Mouse (Mus musculus): Measurements from ENCODE around the gene Asnsd1. TPM values are rescaled to one million over a fixed set of nuclear protein-coding genes. Genes with fewer than 3 reads are reported as not detected.
"Not testable (repeated sequence)": the region's sequence is repeated elsewhere in the genome, so short reads cannot be mapped to it uniquely, and the experiment has no call there.

Gene Asnsd1
- 10 to 100 TPM; 52.9 to 55.4 TPM for total RNA-seq (2021)

- intact Hi-C loops (cut with DNase I): loop anchor here (1.0 to 5.0 kb wide), 2 partner anchors 40 to 299 kb away; partner anchors contain the start of gene Osgepl1
- peak; percentile 97 for DNase-seq (ENCODE audit: low spot score)
These were observed at the start of gene Asnsd1, which contains the start of the genes Asdurf and Gm28551 for GRCm38 (mm10) chr1:53352327-53353261. Gene Asnsd1, minus strand, starts transcription at chr1:53352752. Gene Asdurf, minus strand, starts transcription at chr1:53352619. Gene Gm28551, minus strand, starts transcription at chr1:53352667.

- intact Hi-C loops (cut with DNase I): not testable (repeated sequence)
- DNase-seq (ENCODE audit: low spot score): peak; percentile 2
These were observed 41.6 kb upstream of the Asnsd1 start for GRCm38 (mm10) chr1:53393936-53394760.

DNA sequence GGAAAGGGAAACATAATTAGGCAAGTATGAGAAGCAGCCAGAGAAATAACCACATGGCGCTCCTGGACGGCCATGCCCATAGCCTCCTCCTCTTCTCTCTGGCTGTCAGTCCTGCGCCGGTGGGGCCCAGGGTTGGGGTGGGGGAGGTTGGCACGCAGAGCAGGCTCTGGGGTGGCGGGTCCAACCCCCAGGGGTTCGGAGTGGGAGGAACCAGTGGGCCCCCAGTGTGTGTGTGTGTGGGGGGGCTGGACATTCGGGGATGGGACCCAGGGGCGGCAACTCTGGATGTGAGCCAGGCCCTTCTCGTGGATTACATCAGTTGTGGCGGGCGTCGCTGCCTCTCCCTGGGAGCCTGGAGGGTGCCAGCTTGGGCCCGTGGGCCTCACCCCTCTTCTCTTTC, 36.2 kb upstream of the Asnsd1 start:
- intact Hi-C loops (cut with DNase I): no loop called here

GRCm38 (mm10) chr1:53384085-53384688, 31.6 kb upstream of the Asnsd1 start:
- intact Hi-C loops (cut with DNase I): no loop called here
- DNase-seq (ENCODE audit: low spot score): no peak

More for the DNA sequence above, 36.2 kb upstream of the Asnsd1 start:
- DNase-seq (ENCODE audit: low spot score): no peak

GRCm38 (mm10) chr1:53377731-53378130, 25.2 kb upstream of the Asnsd1 start:
- DNase-seq (ENCODE audit: low spot score): no peak
- intact Hi-C loops (cut with DNase I): no loop called here

DNA sequence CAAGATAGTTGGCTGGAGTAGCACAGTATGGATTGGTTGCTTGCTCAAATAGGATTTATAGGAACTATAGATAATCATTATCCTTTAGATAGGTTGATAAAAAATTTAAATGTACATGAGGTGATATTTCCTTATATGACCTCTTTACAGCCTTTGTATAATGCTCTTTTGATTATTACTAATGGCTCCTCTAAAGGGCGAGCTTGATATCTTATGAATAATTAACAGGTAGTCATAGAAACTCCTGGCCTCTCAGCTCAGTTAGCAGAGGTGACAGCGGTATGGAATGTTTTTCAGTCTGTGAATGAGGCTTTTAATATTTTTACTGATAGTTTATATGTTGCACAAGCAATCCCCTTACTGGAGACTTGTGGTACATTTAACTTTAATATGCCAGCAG, 23.4 kb upstream of the Asnsd1 start:
- intact Hi-C loops (cut with DNase I); DNase-seq (ENCODE audit: low spot score): not testable (repeated sequence)

GRCm38 (mm10) chr1:53358988-53359387, 6.4 kb upstream of the Asnsd1 start:
- intact Hi-C loops (cut with DNase I): no loop called here
- DNase-seq (ENCODE audit: low spot score): no peak

GRCm38 (mm10) chr1:53341071-53341470, 11.5 kb downstream of the Asnsd1 start:
- intact Hi-C loops (cut with DNase I): no loop called here
- no peak for DNase-seq (ENCODE audit: low spot score)

DNA sequence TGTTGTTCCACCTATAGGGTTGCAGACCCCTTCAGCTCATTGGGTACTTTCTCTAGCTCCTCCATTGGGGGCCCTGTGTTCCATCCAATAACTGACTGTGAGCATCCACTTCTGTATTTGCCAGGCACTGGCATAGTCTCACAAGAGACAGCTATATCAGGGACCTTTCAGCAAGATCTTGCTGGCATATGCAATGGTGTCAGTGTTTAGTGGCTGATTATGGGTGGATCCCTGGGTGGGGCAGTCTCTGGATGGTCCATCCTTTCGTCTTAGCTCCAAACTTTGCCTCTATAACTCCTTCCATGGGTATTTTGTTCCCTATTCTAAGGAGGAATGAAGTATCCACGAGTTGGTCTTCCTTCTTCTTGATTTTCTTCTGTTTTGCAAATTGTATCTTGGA, 15.1 kb downstream of the Asnsd1 start:
- DNase-seq (ENCODE audit: low spot score); intact Hi-C loops (cut with DNase I): not testable (repeated sequence)

DNA sequence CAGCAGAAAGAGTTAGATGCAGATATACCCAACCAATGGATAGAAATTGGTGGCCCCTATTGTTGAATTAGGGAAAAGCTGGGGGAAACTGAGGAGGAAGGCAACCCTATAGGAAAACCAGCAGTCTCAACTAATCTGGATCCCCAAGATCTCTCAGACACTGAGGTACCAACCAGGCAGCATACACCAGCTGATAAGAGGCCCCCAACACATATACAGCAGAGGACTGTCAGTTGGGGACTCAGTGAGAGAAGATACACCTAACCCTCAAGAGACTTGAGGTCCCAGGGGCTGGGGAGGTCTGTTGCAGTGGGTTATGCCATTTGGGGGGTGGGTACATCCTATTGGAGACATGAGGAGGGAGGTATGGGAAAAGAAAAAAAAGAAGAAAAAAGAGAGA, 17.1 kb downstream of the Asnsd1 start:
- intact Hi-C loops (cut with DNase I): no loop called here
- no peak for DNase-seq (ENCODE audit: low spot score)

GRCm38 (mm10) chr1:53333527-53333926, 19.0 kb downstream of the Asnsd1 start:
- DNase-seq (ENCODE audit: low spot score); intact Hi-C loops (cut with DNase I): not testable (repeated sequence)

DNA sequence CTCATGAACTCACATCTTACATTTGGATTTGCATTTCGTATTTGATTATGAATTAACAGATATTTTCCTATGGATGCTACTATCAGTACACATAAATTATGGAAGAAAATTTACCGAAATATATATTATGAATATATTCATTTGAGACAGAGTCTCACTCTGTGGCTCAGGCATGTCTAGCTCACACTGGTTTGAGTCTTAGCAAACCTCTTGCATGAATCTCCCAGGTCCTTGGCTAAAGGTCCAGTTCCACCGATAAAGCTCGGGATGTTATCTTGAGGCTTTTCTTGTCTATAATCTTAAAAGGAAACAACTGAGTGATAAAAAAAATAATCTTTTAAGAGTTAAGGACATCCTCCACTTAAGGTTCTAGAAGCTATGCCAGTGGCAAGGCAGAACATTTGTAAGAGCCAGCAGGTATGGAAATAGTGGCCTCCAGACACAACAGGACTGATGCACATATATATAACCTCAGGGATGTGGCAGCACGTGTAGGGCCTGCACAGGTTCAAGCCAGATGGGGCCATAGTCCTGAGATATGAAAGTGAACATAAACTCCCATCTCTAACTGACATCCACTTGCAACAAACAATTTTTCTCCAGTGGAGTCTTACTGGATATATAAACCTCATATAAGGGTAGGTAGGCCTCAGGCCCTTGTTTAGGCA, 27.6 kb downstream of the Asnsd1 start:
- intact Hi-C loops (cut with DNase I): no loop called here
- no peak for DNase-seq (ENCODE audit: low spot score)

DNA sequence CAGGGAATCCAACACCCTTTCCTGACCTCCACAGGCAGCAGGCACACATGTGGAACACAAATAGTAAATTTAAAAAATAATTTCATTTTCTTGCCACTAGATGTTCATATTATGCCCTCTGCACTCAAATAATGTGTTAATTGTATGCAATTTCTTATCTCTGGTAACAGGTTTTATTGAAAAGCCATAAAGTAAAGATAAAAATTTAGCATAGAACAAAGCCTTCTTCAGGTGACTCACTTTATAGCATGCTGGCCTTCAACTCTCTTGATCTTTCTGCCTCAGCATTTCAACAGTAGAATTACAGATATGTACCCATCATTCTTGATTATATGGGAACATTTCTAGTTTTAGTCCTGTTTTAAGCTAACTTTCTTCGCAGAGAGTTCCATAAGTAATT, 28.3 kb downstream of the Asnsd1 start:
- no peak for DNase-seq (ENCODE audit: low spot score)
- intact Hi-C loops (cut with DNase I): no loop called here

GRCm38 (mm10) chr1:53323254-53323653, 29.3 kb downstream of the Asnsd1 start:
- intact Hi-C loops (cut with DNase I): no loop called here
- DNase-seq (ENCODE audit: low spot score): no peak

DNA sequence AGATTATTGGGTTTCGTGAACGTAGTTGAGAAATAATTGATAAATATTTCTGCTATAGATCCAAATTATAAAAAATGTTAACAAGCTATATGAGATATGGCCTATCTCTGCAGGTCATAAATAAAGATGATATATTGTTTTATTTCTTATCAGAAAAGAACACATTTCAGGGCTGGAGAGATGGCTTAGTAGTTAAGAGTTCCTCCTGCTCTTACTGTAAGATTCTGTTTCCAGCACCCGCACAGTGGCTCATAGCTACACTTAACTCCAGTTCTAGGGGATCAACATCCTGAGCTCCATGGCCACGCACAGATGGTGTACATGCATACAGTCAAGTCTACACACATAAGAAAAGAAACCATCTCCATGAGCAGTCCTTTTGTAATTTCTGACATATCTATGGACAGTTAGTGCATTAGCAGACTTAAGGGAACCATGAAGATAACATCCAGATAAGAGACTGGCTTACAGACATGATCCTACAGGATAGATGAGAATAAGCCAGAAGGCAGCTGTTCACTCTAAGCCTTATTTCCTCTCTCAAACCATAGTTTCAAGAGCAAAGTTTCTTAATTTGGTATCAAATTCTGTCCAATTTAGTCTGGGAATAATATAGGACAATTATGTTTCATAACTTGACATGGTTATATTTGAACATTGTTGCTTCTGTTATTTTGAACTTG, 30.7 kb downstream of the Asnsd1 start:
- intact Hi-C loops (cut with DNase I): no loop called here
- no peak for DNase-seq (ENCODE audit: low spot score)

- intact Hi-C loops (cut with DNase I): loop anchor here (2.0 to 10.0 kb wide), 3 partner anchors 16 to 472 kb away; partner anchors contain the start of genes Asdurf, Asnsd1, Gm28551 and Gm28778
- DNase-seq (ENCODE audit: low spot score): peak; percentile 63
These were observed 39.3 kb downstream of the Asnsd1 start, which contains the start of gene Osgepl1 for GRCm38 (mm10) chr1:53312989-53313967. Gene Osgepl1, plus strand, starts transcription at chr1:53313624.

GRCm38 (mm10) chr1:53300506-53300905, 52.0 kb downstream of the Asnsd1 start:
- no peak for DNase-seq (ENCODE audit: low spot score)
- intact Hi-C loops (cut with DNase I): no loop called here

All from heart, postnatal 25 days (tissue).